Mouse (Mus musculus): ENCODE results near the gene Mapkapk3.
A peak's percentile ranks its signal among the peaks of the same experiment; 100 is the strongest.

Gene Mapkapk3

GRCm38 (mm10) chr9:107288711-107289110, 966 bp downstream of the Mapkapk3 start:
- DNase-seq (ENCODE audit: low spot score in 2 of 2), result no peak

GRCm38 (mm10) chr9:107288105-107288650, 1.5 kb downstream of the Mapkapk3 start:
- DNase-seq (ENCODE audit: low spot score in 2 of 2), result no peak

- no peak for DNase-seq (ENCODE audit: low spot score in 2 of 2)
Measured at GRCm38 (mm10) chr9:107287294-107287693, 2.4 kb downstream of the Mapkapk3 start.

- peak in 1 of 2 experiments; percentile 33 for DNase-seq (ENCODE audit: low spot score in 2 of 2)
Measured at GRCm38 (mm10) chr9:107285009-107285408, 4.7 kb downstream of the Mapkapk3 start.

GRCm38 (mm10) chr9:107282951-107283350, 6.7 kb downstream of the Mapkapk3 start:
- DNase-seq (ENCODE audit: low spot score in 2 of 2), result no peak

GRCm38 (mm10) chr9:107281241-107281987, 8.3 kb downstream of the Mapkapk3 start:
- DNase-seq (ENCODE audit: low spot score in 2 of 2), result no peak

GRCm38 (mm10) chr9:107280322-107281027, 9.2 kb downstream of the Mapkapk3 start:
- peak; percentile 22 to 28 for DNase-seq (ENCODE audit: low spot score in 2 of 2)

GRCm38 (mm10) chr9:107279378-107280321, 10.0 kb downstream of the Mapkapk3 start:
- peak in 1 of 2 experiments; percentile 19 for DNase-seq (ENCODE audit: low spot score in 2 of 2)

GRCm38 (mm10) chr9:107278527-107279377, 10.9 kb downstream of the Mapkapk3 start:
- DNase-seq (ENCODE audit: low spot score in 2 of 2), result no peak

- no peak for DNase-seq (ENCODE audit: low spot score in 2 of 2)
Measured at GRCm38 (mm10) chr9:107278126-107278525, 11.6 kb downstream of the Mapkapk3 start.

GRCm38 (mm10) chr9:107277603-107278002, 12.1 kb downstream of the Mapkapk3 start:
- DNase-seq (ENCODE audit: low spot score in 2 of 2), result no peak

- DNase-seq (ENCODE audit: low spot score in 2 of 2), result no peak
Measured at GRCm38 (mm10) chr9:107275710-107276109, 14.0 kb downstream of the Mapkapk3 start.

GRCm38 (mm10) chr9:107274751-107275150, 14.9 kb downstream of the Mapkapk3 start:
- DNase-seq (ENCODE audit: low spot score in 2 of 2), result no peak

- DNase-seq (ENCODE audit: low spot score in 2 of 2), result no peak
Measured at GRCm38 (mm10) chr9:107273184-107273583, 16.5 kb downstream of the Mapkapk3 start.

- DNase-seq (ENCODE audit: low spot score in 2 of 2), result no peak
Measured at GRCm38 (mm10) chr9:107272284-107272683, 17.4 kb downstream of the Mapkapk3 start.

- DNase-seq (ENCODE audit: low spot score in 2 of 2), result no peak
Measured at GRCm38 (mm10) chr9:107271177-107271938, 18.3 kb downstream of the Mapkapk3 start.

GRCm38 (mm10) chr9:107269772-107270171, 19.9 kb downstream of the Mapkapk3 start:
- DNase-seq (ENCODE audit: low spot score in 2 of 2), result no peak

GRCm38 (mm10) chr9:107267721-107268402, 21.8 kb downstream of the Mapkapk3 start:
- DNase-seq (ENCODE audit: low spot score in 2 of 2), result no peak

- DNase-seq (ENCODE audit: low spot score in 2 of 2), result no peak
Measured at GRCm38 (mm10) chr9:107267028-107267427, 22.6 kb downstream of the Mapkapk3 start.
